Comparison of ENCODE assay signal across 8 mouse cellular contexts in the genomic region with DNA sequence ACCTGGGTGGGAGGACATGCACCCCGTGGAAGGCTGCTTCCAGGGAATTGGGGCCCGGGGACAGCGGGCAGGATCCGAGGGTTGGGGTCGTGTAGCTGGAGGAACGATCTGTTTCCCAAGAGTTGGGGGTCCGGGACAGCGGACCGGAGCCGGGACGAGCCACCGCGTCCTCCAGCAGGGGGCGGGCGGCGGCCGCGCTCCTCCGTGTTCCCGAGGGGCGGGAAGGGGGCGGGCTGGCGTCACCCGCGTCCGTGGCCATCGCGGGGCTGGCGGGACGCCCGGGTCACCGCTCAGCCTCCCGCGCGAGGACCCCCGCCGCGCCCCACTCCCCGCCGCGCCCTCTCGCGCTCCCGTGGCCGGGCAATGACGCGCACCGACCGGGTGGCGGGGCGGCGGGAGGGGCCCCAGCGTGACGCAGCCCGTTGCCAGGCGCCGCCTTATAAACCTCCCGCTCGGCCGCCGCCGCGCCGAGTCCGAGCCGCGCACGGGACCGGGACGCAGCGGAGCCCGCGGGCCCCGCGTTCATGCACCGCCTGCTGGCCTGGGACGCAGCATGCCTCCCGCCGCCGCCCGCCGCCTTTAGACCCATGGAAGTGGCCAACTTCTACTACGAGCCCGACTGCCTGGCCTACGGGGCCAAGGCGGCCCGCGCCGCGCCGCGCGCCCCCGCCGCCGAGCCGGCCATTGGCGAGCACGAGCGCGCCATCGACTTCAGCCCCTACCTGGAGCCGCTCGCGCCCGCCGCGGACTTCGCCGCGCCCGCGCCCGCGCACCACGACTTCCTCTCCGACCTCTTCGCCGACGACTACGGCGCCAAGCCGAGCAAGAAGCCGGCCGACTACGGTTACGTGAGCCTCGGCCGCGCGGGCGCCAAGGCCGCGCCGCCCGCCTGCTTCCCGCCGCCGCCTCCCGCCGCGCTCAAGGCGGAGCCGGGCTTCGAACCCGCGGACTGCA. TPM values are rescaled to one million over a fixed set of nuclear protein-coding genes. Genes with fewer than 3 reads are reported as not detected.
DNase-seq lines count a peak whose midpoint lies in the region; ATAC-seq lines count a peak whose summit lies in the region.

TSS of gene Cebpb (plus strand) at position 418 of the 954 bp plus-strand sequence.

- H3K9me3 ChIP-seq in intestine, embryonic 14.5 days (ENCODE audit: control insufficient read depth, low read length): no peaks in the 10 kb centered on the region

- H3K9ac ChIP-seq in intestine, embryonic 14.5 days (ENCODE audit: low read length): peak within 1 kb of the TSS; percentile 79

- peak within 1 kb of the TSS; percentile 74 for H3K4me3 ChIP-seq in intestine, embryonic 14.5 days (ENCODE audit: low read depth, low read length)

- peak within 1 kb of the TSS; percentile 79 for H3K27ac ChIP-seq in intestine, embryonic 14.5 days (ENCODE audit: low read depth)

- peak within 1 kb of the TSS; percentile 97 for H3K4me2 ChIP-seq in intestine, embryonic 14.5 days (ENCODE audit: low read length)

- H3K4me1 ChIP-seq in intestine, embryonic 14.5 days (replicated peaks; ENCODE audit: control insufficient read depth, insufficient read depth, low read length): peaks cover 14% of the 10 kb centered on the region; the same call in 1 of the 2 replicates

- 0 out of 2 replicates have a peak, but pooled peaks cover 8% of the 10 kb centered on the region for H3K27me3 ChIP-seq in intestine, embryonic 14.5 days (replicated peaks; ENCODE audit: control insufficient read depth, insufficient read depth, low read length)

- intact Hi-C loops in gastrocnemius, postnatal 36 days (cut with DNase I): loop anchor here (5.0 to 10.0 kb wide), 2 partner anchors 89 to 316 kb away; no protein-coding TSS in a partner anchor
- intact Hi-C loops in left cerebral cortex, postnatal 25 days (cut with DNase I): loop anchor here (5.0 kb wide), 2 partner anchors 329 to 409 kb away; no protein-coding TSS in a partner anchor

- DNase-seq in adrenal gland, adult (ENCODE audit: inconsistent age in 2 of 2, low spot score in 1 of 2): peak; percentile 94 to 99
- peak; percentile 82 for DNase-seq in embryo, embryonic 11 days
- DNase-seq in gastrocnemius, postnatal 36 days: peak; percentile 90 to 92
- DNase-seq in intestine, embryonic 14.5 days (ENCODE audit: low spot score): peak; percentile 92
- peak; percentile 79 to 87 for DNase-seq in left cerebral cortex, postnatal 25 days (ENCODE audit: low spot score in 2 of 2)
- DNase-seq in right cerebral cortex, postnatal 14 days: peak; percentile 77
- peak; percentile 91 for DNase-seq in urinary bladder, postnatal 25 days (ENCODE audit: low spot score)

- peak; percentile 76 for ATAC-seq in intestine, embryonic 14.5 days (replicated peaks; ENCODE audit: low FRiP score, low TSS enrichment, low read depth)
- peak; percentile 37 for ATAC-seq in megakaryocyte-erythroid progenitor cell, adult 5-6 weeks (replicated peaks; ENCODE audit: low FRiP score, low TSS enrichment, poor library complexity, severe bottlenecking)

- no peaks in the 10 kb centered on the region for H3K36me3 ChIP-seq in intestine, embryonic 14.5 days (ENCODE audit: control insufficient read depth, insufficient read depth, low read length)

- WGBS in intestine, embryonic 14.5 days: under 1% methylated on average over 130 of the region's 147 CpGs

RNA-seq across cellular contexts. Expression of gene Cebpb, which starts in this region (rescaled TPM):
- total RNA-seq in gastrocnemius, postnatal 36 days (2021): 100 to 1,000 TPM; 115 to 129 TPM
- 2.8 and 12.4 TPM in 2 replicates for polyA plus RNA-seq in intestine, embryonic 14.5 days (2014; fragmentation: Nextera tagmentation; extraction: Ambion mirVana)
- total RNA-seq in left cerebral cortex, postnatal 25 days (2021): 10 to 100 TPM; 12.1 to 12.7 TPM
- 0.83 and 1.4 TPM in 2 replicates for total RNA-seq in megakaryocyte-erythroid progenitor cell, adult 5-6 weeks (2014; fragmentation: Nextera tagmentation)
- total RNA-seq in megakaryocyte-erythroid progenitor cell, adult 5-6 weeks (2017): 2.3 and 3.1 TPM in 2 replicates

Comparison
In these comparisons a context has a peak if more than half of its experiments do, and no peak if none do; other contexts are left out.
1. Peak in every context shown above with its lines: DNase-seq, ATAC-seq, H3K4me3 ChIP-seq and H3K27ac ChIP-seq.
2. RNA of gene Cebpb (total RNA-seq): 115 to 129 TPM in gastrocnemius, postnatal 36 days; 12.1 to 12.7 TPM in left cerebral cortex, postnatal 25 days and 0.83 to 3.1 TPM in megakaryocyte-erythroid progenitor cell, adult 5-6 weeks; every median in the first group is over 4 times any median in the second.